Mouse (Mus musculus) liver (tissue): ENCODE measurements around the gene Cnfn.

Experiments used
- DNase-seq: peaks from one replicate; pipeline ENCODE4 v3.0.0-alpha.2; 2020; ENCODE audit warnings: mixed read lengths

The Cnfn gene

GRCm38 (mm10) chr7:25390054-25390770 is 20.7 kb upstream of the Cnfn start:
- peak; percentile 84 for DNase-seq

GRCm38 (mm10) chr7:25388916-25389315 is 19.4 kb upstream of the Cnfn start:
- DNase-seq = no peak

GRCm38 (mm10) chr7:25387811-25388440 is 18.4 kb upstream of the Cnfn start:
- DNase-seq = no peak

GRCm38 (mm10) chr7:25385850-25386555 is 16.5 kb upstream of the Cnfn start:
- DNase-seq = peak; percentile 64

GRCm38 (mm10) chr7:25385259-25385658 is 15.7 kb upstream of the Cnfn start:
- DNase-seq = no peak

- no peak for DNase-seq
Measured at GRCm38 (mm10) chr7:25384818-25385217, 15.3 kb upstream of the Cnfn start.

GRCm38 (mm10) chr7:25384318-25384717 is 14.8 kb upstream of the Cnfn start:
- DNase-seq = no peak

GRCm38 (mm10) chr7:25383891-25384290 is 14.4 kb upstream of the Cnfn start:
- DNase-seq = no peak

GRCm38 (mm10) chr7:25383385-25383784 is 13.9 kb upstream of the Cnfn start:
- DNase-seq = no peak

- no peak for DNase-seq
Measured at GRCm38 (mm10) chr7:25382541-25382940, 13.0 kb upstream of the Cnfn start.

- DNase-seq = no peak
Measured at GRCm38 (mm10) chr7:25381284-25381680, 11.8 kb upstream of the Cnfn start.

GRCm38 (mm10) chr7:25380392-25381283 is 11.1 kb upstream of the Cnfn start:
- DNase-seq = peak; percentile 41

- peak; percentile 56 for DNase-seq
Measured at GRCm38 (mm10) chr7:25379551-25380351, 10.2 kb upstream of the Cnfn start.

GRCm38 (mm10) chr7:25378181-25379100 is 8.9 kb upstream of the Cnfn start:
- no peak for DNase-seq

GRCm38 (mm10) chr7:25377100-25377700 is 7.7 kb upstream of the Cnfn start:
- no peak for DNase-seq

- peak; percentile 68 for DNase-seq
Measured at GRCm38 (mm10) chr7:25376556-25376955, 7.0 kb upstream of the Cnfn start.

GRCm38 (mm10) chr7:25372441-25372840 is 2.9 kb upstream of the Cnfn start:
- DNase-seq = no peak

GRCm38 (mm10) chr7:25368333-25368732 is 1.2 kb downstream of the Cnfn start:
- no peak for DNase-seq

GRCm38 (mm10) chr7:25367632-25368293 is 1.8 kb downstream of the Cnfn start:
- no peak for DNase-seq
